Mouse (Mus musculus) cerebellum, adult 9-10 months (tissue): ENCODE results near the gene Dydc2.
"Not testable (repeated sequence)": the region's sequence is repeated elsewhere in the genome, so short reads cannot be mapped to it uniquely, and the experiment has no call there.

Source experiments
- DNase-seq: peaks from one replicate; pipeline ENCODE4 v3.0.0; 2022

Gene Dydc2

DNA sequence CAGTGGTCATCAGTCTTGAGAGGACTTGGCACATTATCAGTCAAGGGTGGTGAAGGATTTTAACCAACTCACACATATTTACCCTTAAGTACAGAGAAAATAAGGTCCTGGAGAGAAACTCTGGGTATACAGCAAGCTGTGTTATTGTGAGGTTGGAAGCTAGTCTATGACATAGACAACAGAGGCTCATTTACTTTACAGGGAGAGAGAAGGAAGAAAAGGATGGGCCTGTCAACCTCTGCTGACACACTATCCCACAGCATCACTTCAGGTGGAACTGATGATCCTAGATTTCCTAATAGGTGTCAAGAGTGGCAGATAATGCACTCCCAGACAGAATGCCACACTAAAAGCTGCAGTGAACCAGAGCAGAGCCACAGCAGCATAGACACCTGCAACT, at the start of gene Dydc2:
TSS of gene Dydc2 (minus strand) at position 101 of the 400 bp plus-strand sequence.
- no peak for DNase-seq

DNA sequence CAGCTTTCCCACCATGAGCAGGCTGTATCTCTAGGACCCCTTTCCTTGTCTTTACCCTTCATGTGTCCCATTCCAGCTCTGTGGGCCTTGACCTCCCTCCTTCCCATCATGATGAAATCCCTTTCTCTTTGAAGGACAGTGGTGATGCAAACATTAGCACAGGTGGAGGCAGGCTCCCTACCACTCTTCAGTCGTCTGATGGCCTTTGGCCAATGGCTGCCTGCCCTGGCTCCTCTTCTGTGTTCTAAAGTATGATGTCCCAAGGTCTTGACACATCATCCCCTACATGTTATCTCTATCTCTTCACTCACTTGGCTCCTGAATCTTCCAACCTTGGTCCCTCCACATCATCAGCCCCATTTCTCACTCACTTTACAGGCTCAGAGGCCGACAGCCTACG, 47.3 kb upstream of the Dydc2 start:
- DNase-seq = peak; percentile 4

DNA sequence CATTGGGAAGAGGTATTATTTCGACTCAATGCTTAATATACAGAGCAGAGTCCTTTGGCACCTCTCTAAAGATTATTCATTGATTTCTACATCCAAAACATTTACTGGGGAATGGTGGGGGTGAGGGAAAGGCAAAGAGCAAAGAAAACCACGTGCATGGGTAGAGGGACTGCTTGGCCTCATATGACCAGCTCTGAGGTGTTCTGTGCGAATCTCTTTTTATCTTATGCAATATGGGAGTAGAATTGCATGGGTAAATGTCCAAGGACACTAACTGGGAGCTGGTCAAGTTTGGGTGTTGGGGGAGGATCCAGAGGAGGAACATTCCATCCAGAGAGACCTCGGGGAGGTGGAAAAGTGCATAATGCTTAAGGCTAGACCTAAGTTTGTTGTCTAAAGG, 43.9 kb upstream of the Dydc2 start:
- DNase-seq = no peak

DNA sequence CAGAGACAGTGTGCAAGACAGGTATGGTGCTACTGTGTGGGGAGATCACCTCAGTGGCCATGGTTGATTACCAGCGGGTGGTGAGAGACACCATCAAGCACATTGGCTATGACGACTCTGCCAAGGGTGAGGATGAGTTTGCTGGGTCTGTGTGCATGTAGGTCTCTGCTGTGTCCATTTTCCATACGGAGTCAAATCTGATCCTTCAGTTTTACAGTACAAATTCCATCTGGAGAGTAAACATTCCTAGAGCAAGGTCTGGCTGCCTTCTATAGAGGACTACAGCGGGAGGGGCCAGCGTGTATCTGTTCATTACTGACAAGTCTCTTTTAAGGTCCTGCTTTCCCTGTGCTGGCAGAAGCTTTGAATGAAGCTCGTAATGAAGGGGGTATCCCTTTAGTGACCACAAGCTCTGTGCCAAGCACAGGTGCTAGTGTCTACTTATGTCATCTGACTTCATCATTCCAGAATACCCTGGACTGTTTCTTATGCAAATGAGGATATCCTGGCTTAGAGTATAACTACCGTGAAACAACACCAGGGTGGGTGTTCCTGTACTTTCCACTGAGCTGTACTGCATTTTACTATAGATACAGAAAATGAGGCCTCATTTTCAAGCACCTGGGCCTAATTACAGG, 42.1 kb upstream of the Dydc2 start:
- DNase-seq = no peak

DNA sequence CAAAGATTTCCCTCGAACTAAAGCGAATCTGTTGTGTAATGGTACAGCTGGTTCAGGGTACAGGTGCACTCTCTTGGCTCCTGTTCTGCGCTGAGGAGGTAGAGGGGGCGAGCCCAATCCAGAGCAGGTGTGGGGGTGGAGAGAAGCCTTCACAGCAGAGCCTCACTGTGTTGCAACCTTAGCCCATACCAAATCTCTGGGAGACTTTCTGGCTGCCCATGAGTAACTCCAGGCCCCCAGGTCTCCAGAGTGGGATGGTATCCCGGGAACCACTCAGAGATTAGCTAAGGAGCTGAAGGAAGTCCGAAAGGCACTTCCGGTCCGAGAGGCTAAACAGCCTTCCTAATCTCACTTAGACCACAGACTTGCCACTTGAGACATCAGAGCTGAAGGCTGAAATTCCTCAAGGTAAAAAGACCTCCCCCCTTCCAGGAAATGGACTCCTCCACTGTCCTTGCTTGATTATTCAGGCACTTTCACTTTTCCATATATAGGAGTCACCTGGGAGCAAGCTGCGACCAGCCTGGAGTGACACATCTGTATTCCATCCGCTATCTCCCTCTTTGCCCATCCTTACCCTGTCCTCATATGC, 35.9 kb upstream of the Dydc2 start, which contains the start of gene Mat1a:
TSS of gene Mat1a (plus strand) at position 183 of the 592 bp plus-strand sequence.
- DNase-seq = no peak

DNA sequence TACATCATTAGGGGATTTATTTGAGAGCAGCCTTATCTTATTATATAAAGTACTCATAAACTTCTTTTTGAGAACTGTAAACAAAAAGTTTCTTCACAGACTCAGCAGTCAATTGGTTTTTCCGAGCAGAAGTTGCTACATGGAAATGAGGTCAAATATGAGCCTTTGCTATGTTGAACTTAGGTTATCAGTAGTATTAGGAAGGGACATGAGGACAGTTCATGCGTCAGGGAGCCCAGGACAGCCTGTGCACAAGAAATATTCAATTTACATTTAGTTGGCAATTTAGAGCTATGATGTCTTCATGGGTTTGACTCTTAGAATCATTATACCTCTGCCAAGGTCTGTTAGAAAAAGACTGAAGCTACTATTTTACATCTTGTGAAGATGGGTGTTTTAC, 33.3 kb upstream of the Dydc2 start:
- DNase-seq = no peak

DNA sequence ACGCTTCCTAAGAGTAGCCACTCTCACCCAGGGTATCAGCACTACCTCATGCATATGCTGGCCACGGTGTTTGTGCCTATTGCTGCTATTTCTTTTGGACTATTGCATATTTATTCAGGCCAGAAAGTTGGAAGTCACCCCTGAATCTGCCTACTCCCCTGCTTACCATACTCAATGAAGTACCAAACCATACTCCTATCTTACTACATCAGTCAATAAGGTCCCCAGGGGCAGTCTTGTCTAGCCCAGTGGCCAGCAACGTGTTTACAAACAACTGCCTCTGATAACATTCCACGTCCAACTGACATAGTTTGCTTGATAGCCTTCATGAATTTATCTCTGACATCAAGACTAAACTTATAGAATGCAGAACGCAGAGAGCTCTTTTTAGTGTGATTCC, 32.2 kb upstream of the Dydc2 start:
- DNase-seq = no peak

DNA sequence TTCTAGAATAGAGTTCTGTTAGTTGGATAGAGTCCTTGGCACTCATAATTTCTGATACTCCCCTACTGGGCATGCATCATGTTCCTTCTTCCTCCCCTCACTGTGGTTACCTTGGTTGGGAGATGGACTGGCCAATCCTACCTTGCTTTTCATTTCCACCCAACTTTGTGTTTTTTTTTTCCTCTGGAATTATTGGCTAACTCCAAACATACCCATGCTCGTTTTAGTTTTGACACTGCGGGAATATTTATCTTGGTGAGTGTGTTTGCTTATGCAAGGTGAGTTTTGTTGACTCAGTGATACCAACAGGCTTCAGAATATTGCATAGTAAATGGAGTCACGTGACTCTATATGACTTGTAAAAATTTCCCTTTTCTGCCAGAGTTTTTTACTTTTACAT, 31.7 kb upstream of the Dydc2 start:
- no peak for DNase-seq

DNA sequence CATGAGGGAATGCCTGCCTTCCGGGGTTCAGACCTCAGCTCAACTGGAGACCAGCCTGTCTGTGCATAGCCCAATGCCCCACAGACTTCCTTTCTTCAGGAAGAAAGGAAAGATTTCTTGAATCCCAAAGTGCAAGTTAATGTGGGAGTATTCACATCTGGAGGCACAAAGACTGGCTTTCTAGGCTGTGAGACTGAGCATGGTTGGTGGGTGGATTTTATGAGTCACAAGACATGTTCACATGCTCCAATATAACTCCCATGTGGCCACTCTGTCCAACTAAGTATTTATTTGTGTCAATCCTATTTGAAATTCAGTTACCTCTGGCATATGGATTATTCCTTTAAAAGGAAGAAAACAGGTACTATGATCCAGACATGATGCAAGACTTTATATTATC, 29.7 kb upstream of the Dydc2 start:
- DNase-seq = no peak

DNA sequence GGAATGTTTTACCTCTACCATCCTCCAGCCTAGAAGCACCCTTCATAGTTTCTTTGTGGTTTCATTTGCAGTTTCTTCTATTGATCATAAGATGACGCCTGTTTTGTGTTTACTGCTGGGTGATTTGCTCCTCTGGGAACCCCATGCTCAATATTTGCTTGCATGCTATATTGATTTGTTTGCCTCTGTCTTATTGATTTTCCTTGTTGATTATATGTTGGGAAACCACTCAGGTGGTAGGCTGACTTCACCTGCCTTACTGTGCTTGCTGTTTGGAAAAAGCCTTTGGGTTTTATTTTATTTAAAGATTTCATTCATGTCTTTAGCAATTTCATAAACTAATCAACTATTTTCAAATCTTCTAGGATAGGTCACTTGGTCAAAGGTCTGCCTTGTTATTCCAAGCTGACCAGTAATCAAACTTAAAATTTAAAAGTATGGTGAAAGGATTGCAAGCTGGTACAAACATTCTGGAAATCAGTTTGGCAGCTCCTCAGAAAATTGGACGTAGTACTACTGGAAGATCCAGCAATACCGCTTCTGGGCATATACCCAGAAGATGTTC, 27.4 kb upstream of the Dydc2 start:
- DNase-seq = no peak

DNA sequence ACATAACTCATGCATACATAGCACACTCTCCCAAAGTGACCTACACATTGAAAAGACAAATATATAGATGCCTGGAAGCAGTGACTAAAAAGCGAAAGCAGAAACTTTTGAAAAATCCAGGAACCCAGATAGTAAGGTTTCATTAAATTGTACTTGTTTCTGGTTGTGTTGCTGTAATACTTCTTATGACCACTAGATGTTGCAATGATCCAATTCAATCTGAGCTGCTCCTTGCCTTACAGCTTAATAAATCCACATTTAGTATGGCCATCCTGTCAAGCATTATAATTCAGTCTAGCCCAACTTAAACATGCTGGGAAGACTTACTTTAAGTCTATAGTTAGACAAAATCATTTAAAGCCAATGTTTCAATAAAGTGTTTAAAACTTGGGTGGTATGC, 25.1 kb upstream of the Dydc2 start:
- no peak for DNase-seq

DNA sequence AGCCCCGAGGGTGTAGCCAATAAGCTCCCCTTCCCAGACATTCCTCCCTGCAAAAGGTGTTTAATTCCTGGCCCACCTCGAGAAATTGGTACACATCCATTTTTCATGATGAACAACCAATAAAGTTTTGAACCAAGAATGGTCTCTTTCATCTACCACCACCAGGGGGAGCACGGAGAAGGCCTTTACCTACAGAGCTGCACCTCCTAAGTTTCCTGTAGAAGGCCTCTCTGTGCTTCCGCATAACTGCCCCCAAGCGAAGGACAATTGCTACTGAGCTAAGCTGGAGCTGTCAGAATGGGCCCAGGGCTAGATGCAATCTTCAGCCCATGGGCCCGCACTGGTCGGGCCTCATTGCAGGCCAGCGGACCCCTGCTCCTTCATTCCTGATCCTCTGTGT, 21.8 kb upstream of the Dydc2 start:
- no peak for DNase-seq

DNA sequence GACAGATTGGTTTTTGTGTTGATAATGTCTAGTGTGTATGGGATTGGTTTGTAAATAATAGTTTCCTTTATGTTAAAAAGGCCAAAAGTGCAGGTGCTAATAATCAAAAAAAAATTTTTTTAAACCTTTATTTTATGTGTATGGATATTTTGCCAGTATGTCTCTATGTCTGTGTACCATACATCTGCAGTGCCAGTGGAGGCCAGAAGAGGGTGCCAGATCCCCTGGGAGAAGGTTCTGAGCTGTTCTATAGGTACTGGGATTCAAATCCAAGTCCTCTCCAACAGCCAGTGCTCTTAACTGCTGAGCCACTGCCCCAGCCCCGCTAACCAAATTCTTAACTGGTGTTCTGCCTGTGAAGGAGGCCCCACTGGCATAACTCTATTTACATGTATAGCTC, 18.5 kb upstream of the Dydc2 start:
- DNase-seq = no peak

DNA sequence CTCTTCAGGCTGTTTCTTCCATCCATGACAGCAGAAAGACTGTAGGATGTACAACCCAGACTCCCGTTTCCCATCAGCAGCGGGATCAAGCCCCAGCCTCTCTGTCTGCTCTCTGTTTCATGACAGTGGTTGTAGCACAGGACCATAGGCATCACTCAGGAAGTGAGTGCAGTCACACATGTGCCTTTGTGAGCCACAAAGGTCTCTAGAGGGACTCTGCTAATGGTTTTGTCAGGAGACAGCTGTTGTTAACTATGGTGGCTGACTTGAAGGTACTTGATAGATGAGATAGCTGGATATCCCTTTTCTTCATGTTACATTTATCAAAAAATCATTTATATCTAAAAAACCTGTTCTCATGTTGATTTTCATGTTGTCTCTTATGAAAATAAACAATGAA, 13.4 kb upstream of the Dydc2 start:
- DNase-seq = no peak

DNA sequence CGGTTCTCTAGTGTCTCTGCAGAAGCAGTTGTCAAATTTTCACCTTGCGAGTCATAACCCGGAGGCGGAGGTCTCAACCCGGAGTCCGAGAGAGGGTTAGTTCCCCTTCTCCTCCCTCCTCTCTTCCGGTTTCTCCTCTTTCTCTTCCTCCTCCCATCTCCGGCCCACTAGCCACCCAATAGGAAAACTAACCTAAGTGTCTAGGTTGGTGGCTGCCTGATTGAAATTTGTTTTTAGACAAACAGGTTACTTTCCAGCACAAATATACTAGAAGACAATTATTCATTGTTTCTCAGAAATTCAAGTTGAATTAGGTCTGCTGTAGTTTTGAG, 3.9 kb upstream of the Dydc2 start:
- no peak for DNase-seq

DNA sequence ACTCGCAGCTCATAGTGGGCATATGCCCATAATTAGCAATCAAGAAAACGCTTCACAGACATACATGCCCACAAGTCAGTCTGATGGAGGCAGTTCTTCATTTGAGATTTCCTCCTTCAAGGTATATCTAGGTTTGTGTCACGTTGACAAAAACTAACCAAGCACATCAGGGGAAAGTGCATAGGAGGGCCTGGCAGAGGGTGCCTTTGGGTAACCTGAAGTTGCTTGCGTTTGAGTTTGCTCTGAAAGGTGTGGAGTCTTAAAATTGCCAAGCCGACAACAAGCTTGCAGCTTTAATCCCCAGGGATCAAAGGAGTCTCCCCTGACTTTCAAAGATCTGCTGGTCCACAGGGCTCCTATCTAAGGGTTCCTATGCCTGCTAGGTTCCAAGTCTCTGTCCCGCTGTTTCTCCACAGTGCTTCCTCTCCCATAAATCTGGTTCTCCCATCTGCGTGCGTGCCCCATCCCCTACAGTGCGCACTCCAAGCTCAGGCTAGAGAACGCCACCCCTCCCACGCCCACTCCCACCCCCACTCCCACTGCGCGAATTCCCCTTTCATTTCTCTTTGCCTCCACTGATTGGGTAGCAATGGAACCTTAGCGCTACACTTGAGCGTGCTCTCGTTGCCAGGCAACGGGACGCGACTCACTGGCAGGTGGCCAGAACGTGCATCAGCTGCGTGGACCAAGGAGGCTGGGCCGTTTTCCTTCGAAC, 3.4 kb upstream of the Dydc2 start, which contains the start of gene Dydc1:
TSS of gene Dydc1 (plus strand) at position 683 of the 715 bp plus-strand sequence.
- peak; percentile 17 for DNase-seq

DNA sequence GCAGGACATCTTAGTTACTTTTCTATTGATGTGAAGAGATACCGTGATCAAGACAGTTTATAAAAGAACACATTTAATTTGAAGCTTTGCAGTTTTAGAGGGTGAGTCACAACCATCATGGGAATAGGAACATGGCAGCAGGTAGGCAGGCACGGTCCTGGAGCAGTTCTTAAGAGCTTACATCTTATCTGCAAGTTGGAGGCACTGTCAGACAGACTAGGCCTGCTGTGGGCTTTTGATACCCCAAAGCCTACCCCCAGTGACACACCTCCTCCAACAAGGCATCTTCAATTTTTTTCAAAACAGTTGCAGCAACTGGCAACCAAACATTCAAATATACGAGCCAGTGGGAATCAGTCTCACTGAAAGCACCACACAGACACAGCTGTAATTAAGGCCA, 1.3 kb upstream of the Dydc2 start:
- DNase-seq = no peak

DNA sequence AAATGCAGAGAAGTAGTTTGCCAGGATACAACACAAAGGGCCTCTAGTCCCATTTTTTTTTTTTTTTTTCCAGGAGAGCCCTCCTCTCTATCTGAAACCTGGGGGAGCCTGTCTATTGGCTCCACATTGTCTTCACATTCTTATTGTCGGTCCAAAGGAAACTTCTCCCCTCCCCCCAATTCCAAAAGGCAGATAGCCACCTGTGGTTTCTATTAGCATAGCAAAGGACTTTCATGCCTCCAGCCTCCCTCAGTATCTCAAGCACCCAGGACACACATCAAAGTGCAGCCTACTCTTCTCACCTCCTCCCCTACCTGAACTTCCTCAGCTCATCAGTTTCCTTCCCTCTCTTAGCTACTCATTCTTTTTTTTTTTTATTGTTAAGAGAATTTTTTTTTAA, 2.6 kb downstream of the Dydc2 start:
- no peak for DNase-seq

DNA sequence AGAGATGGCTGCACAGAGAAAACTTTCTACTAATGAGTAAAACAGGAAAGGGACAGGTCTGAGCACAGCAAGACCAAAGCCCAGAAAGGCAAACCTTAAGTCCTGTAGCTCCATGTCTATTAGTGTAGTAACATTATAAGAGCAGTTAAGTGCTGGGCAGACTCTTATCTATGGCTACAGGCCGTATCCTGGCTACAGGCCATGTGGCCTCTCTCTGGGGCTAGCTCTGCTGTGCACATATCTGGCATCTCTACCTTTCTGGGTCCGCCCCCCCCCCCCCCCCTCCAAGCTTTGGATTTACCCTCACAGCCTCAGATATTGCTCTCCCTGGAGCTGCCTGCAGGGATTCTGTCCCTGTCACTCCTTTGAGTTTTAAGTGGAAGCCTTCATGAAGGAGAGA, 3.8 kb downstream of the Dydc2 start:
- no peak for DNase-seq

DNA sequence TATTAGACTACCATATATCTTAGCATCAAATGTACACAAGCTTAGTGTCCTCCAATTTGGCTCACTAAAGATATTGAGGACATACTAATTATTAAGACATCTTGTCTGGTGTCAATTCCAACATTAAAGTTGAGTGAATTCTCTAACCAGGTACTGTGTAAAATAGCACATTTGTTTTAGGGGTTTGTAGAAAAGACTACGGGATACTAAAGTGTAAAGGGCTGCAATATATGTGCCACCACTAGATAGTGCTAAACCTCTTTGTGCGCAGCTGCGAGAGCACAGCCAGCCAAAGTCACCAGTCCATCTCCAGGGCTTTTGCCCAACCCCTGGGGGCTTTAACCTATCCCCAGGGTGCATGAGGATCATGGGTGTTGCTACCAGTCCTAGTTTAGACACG, 15.8 kb downstream of the Dydc2 start:
- DNase-seq = not testable (repeated sequence)

DNA sequence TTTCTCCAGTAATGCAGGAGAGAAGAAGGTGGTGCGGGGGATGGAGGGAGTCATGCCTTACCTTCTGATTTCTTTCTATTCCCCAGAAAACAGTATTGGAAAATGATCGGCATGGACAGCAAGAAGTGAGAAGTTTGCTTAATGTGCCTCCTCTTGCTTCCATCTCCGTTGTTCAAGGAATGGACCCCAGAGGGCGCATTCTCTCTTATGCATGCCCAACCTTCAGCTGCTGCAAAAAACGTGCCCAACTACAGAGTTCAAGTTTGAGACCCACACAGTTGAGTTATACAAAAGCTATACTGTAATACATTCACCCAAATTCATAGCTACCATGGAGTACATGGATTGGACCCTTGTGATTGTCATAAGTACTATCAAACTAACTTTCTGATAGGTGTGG, 16.5 kb downstream of the Dydc2 start:
- DNase-seq = no peak

DNA sequence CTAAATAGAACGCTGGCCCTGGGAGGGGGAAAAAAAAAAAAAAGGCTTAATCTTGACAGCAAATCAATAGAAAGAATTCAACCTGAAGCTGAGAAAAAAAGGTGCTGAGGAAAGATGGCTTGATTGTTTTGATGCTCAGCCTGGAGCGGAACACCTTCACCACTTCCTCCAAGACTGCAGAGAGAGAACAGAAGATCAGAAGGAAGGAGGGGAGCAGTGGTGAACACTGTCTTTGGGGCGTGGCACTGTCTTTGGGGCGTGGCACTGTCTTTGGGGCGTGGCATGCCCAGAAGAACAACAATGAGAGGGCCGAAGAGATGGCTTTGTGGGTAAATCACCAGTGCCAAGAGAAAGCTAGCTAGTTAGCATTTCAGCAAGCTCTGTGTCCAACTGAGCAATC, 18.5 kb downstream of the Dydc2 start:
- no peak for DNase-seq

DNA sequence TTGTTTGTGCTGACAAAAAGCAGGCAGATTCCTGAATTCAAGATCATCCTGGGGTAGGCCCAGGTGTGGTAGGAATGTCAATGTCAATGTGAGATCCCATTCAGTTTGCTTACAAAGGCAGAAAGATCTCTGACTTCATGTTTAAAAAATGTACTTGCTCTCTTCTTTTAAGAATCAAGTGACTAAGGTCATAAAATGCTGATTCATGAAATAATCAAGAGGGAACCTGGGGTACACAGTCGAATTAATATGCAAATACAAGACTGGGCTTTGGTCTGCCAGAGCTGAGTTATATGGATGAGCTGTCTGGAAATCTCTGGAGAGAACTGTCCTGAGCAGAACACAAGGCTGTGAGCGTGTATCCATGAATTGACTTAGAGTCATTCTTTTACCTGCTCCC, 21.6 kb downstream of the Dydc2 start:
- no peak for DNase-seq

DNA sequence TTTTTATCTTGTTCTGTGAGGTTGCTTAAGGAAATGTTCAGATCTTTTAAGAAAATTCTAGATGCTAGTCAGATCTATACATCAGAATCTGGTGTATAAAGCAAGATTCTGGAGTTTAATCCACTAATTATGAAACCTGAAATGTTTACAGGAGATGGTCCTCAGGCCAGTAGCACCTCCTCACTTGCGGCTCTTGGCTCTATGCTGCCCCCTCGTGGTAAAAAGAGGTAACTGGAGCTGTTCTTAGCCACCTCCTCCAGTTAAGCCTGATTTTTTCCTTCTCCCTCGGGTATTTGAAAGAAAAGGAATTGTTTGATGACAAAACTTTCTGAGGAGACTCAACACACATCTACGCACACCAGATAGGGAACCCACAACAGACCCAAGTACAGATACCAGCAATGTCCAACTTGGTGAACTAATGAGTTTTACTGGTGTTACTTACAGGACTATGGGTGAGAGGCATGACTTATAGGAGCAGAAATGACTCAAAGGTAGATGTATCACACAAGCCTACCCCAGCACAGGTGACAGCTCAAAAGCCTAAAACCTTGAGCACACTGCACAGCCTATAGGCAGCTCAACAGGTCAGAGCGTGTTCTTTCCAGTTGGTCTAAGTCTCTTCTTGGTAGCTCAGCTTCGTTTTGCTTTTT, 33.7 kb downstream of the Dydc2 start:
- peak; percentile 59 for DNase-seq
